Mouse (Mus musculus): ENCODE data around the gene Acadvl. TPM values are rescaled to one million over a fixed set of nuclear protein-coding genes. Genes with fewer than 3 reads are reported as not detected.

Acadvl gene
- total and polyA plus RNA-seq, 3 experiments = 92.5 to 123 TPM; not detected in 1

DNA sequence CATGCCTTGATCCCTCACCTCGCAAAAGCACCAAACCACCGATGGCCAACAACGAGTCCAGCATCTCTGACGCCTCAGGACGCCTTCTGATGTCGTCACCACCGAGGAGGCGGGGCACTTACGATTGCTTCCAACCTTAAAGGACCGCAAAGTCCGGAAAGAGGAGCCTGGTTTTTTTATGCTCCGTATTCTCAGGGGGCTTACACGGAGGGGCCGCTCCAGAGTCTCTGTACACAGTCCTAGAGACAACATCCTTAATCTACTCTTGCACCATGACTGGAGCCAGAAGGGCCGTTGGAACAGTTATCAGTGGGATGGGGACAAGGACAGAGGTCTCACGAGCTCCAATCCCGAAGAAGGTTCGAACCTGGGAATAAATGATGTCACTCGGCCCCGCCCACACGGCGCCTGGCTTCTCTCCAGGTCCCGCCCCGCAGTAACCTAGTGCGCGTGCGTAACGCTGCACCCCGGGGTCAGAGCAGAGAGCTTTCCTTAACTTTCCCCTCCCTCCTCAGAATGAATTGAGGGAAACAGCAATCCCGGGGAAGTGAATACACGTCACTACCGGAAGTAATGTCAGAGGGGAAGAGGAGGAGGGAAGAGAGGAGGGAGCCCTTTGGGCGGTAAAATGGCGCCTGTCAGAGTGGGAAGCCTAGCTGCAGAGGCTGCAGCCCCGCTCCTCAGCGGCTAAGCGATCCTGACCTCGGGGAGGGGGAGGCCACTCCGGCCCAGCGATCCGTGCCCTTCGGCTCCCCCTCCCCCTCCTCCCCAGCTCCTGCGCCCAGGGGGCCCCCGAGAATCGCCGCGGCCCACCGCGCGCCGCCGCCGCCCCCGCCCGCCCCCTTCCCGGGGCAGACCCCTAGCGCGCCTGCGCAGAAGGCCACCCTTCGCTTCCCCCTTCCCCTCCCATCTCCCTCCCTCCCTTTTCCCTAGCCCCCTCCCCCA, 34.7 kb downstream of the Acadvl start:
- Histone ChIP-seq H3K4me3 (ENCODE audit: control insufficient read depth in 1 of 2, insufficient read depth in 1 of 2, low read depth in 2 of 2, low read length in 2 of 2) (peak overlapping the region; percentile 96 to 98), H3K27me3 (ENCODE audit: control insufficient read depth in 1 of 2, insufficient read depth in 2 of 2, low read length in 2 of 2) (no peaks in the 10 kb centered on the region), H3K9me3 (replicated peaks; ENCODE audit: insufficient read depth, low read length) (no peaks in the 10 kb centered on the region), H3K9ac (ENCODE audit: control insufficient read depth, low read depth, low read length, poor library complexity, severe bottlenecking) (peak overlapping the region; percentile 99), H3K36me3 (ENCODE audit: control insufficient read depth in 1 of 2, insufficient read depth in 2 of 2, low read length in 2 of 2) (peaks cover under 1 to 24% of the 10 kb centered on the region in 2 experiments), H3K4me1 (ENCODE audit: control insufficient read depth in 1 of 2, insufficient read depth in 2 of 2, low read length in 2 of 2) (peaks cover 6 to 17% of the 10 kb centered on the region in 2 experiments), H3K27ac (ENCODE audit: control insufficient read depth, low read depth, low read length) (peak overlapping the region; percentile 90), H3K79me2 (ENCODE audit: control insufficient read depth, insufficient read depth, low read length, poor library complexity) (peaks cover 45% of the 10 kb centered on the region)
- peak; percentile 100 for DNase-seq (ENCODE audit: low read depth, low spot score)
- TF ChIP-seq CTCF (IDR thresholded peaks at IDR 0.05 in 2 of 3, conservative IDR thresholded peaks at IDR 0.05 in 1 of 3; ENCODE audit: control insufficient read depth in 1 of 3, insufficient read depth in 1 of 3, low read depth in 2 of 3, low read length in 3 of 3, poor library complexity in 1 of 3, severe bottlenecking in 1 of 3) (no peak), SMC3 (IDR thresholded peaks at IDR 0.05; ENCODE audit: low read depth, low read length) (no peak), TAL1 (IDR thresholded peaks at IDR 0.05; ENCODE audit: low read length) (no peak), SIN3A (IDR thresholded peaks at IDR 0.05; ENCODE audit: low read length) (peak; percentile 97), USF2 (IDR thresholded peaks at IDR 0.05; ENCODE audit: borderline replicate concordance in 1 of 2, insufficient read depth in 1 of 2, low read depth in 1 of 2, low read length in 2 of 2) (no peak), BHLHE40 (IDR thresholded peaks at IDR 0.05; ENCODE audit: borderline replicate concordance, low read depth, low read length) (peak; percentile 47; the same call in 1 of the 2 replicates), RAD21 (IDR thresholded peaks at IDR 0.05; ENCODE audit: low read depth, low read length) (no peak), MYC (IDR thresholded peaks at IDR 0.05; ENCODE audit: low read depth, low read length) (peak; percentile 81; the same call in 1 of the 2 replicates), POLR2A (IDR thresholded peaks at IDR 0.05; ENCODE audit: control insufficient read depth in 1 of 2, insufficient read depth in 1 of 2, low read depth in 1 of 2, low read length in 2 of 2, poor library complexity in 1 of 2) (peak; percentile 81 to 97), E2F4 (IDR thresholded peaks at IDR 0.05; ENCODE audit: borderline replicate concordance, low read depth, low read length) (0 out of 2 replicates have a peak, but pooled peaks have one; percentile 56), EP300 (IDR thresholded peaks at IDR 0.05; ENCODE audit: low read depth in 1 of 2, low read length in 2 of 2) (no peak; a peak in 2 of 4 replicates), MXI1 (IDR thresholded peaks at IDR 0.05; ENCODE audit: low read depth, low read length) (peak; percentile 97), TBP (IDR thresholded peaks at IDR 0.05; ENCODE audit: low read depth, low read length) (peak; percentile 92), HCFC1 (IDR thresholded peaks at IDR 0.05; ENCODE audit: low read depth, low read length) (peak; percentile 83), MAX (IDR thresholded peaks at IDR 0.05; ENCODE audit: low read length) (peak; percentile 75), MAZ (IDR thresholded peaks at IDR 0.05; ENCODE audit: low read depth, low read length) (peak; percentile 84), ZKSCAN1 (IDR thresholded peaks at IDR 0.05; ENCODE audit: low read depth, low read length) (no peak), CHD2 (IDR thresholded peaks at IDR 0.05; ENCODE audit: low read length) (no peak), JUND (IDR thresholded peaks at IDR 0.05; ENCODE audit: low read depth, low read length) (no peak), GABPA (IDR thresholded peaks at IDR 0.05; ENCODE audit: low read depth, low read length) (no peak), USF1 (IDR thresholded peaks at IDR 0.05; ENCODE audit: low read depth, low read length) (peak; percentile 43; the same call in 1 of the 2 replicates), ELF1 (IDR thresholded peaks at IDR 0.05; ENCODE audit: low read depth, low read length) (peak; percentile 87), ZNF384 (IDR thresholded peaks at IDR 0.05; ENCODE audit: low read depth, low read length) (peak; percentile 79), POLR2AphosphoS2 (IDR thresholded peaks at IDR 0.05; ENCODE audit: low read length) (peak; percentile 92), GATA1 (IDR thresholded peaks at IDR 0.05; ENCODE audit: low read depth, low read length) (no peak), UBTF (IDR thresholded peaks at IDR 0.05; ENCODE audit: borderline replicate concordance, insufficient read depth, low read depth, low read length) (0 out of 2 replicates have a peak, but pooled peaks have one; percentile 66), POLR2AphosphoS5 (IDR thresholded peaks at IDR 0.05; ENCODE audit: borderline replicate concordance, low read depth, low read length) (no peak), NELFE (IDR thresholded peaks at IDR 0.05; ENCODE audit: low read depth, low read length) (peak; percentile 88), MEF2A (IDR thresholded peaks at IDR 0.05; ENCODE audit: extremely low read depth, insufficient replicate concordance, low read depth, low read length, poor library complexity, severe bottlenecking) (no peak), NRF1 (IDR thresholded peaks at IDR 0.05; ENCODE audit: insufficient read depth, low read depth, low read length, poor library complexity, severe bottlenecking) (peak; percentile 100), ETS1 (IDR thresholded peaks at IDR 0.05; ENCODE audit: low read depth, low read length) (peak; percentile 78), CHD1 (IDR thresholded peaks at IDR 0.05; ENCODE audit: low read depth, low read length) (no peak), KAT2A (conservative IDR thresholded peaks at IDR 0.05; ENCODE audit: low read depth, low read length) (no peak; the same call in none of the 2 replicates), MYB (IDR thresholded peaks at IDR 0.05; ENCODE audit: low read depth, low read length) (peak; percentile 83; the same call in 1 of the 2 replicates)
